Mouse (Mus musculus) spleen, adult 2 months (tissue): ENCODE data around the gene Dcst1. TPM values are rescaled to one million over a fixed set of nuclear protein-coding genes. Genes with fewer than 3 reads are reported as not detected.
A peak's percentile ranks its signal among the peaks of the same experiment; 100 is the strongest.

Experiments
- DNase-seq, 2 experiments: peaks; one replicate each; pipeline versions ENCODE4 v3.0.0 to v3.0.0-alpha.2; 2012 to 2021; ENCODE audit warnings: low spot score in 2 of 2, low read depth in 1 of 2
- H3K27ac ChIP-seq: fragments of 200-500 bp; 2 replicates; pipeline ENCODE4 v1.5.1; 2012; ENCODE audit warnings: low read length, inconsistent platforms; ENCODE audit not compliant: insufficient read depth
- H3K27me3 ChIP-seq: fragments of 200-500 bp; 2 replicates; pipeline ENCODE4 v1.6.1; 2012; ENCODE audit warnings: mild to moderate bottlenecking, moderate library complexity, low read length, inconsistent platforms; ENCODE audit not compliant: control insufficient read depth, insufficient read depth
- H3K36me3 ChIP-seq: fragments of 200-500 bp; 2 replicates; pipeline ENCODE4 v1.6.1; 2012; ENCODE audit warnings: mild to moderate bottlenecking, low read length, inconsistent platforms; ENCODE audit not compliant: control insufficient read depth, insufficient read depth
- H3K4me1 ChIP-seq: fragments of 200-500 bp; 2 replicates; pipeline ENCODE4 v1.6.1; 2011; ENCODE audit warnings: inconsistent platforms; ENCODE audit not compliant: control insufficient read depth, insufficient read depth, insufficient read length
- H3K4me3 ChIP-seq: fragments of 200-500 bp; 2 replicates; pipeline ENCODE4 v1.5.1; 2011; ENCODE audit warnings: mild to moderate bottlenecking, inconsistent platforms; ENCODE audit not compliant: insufficient read depth, insufficient read length; ENCODE audit errors: extremely low read depth
- CTCF ChIP-seq: fragments of 200-500 bp; IDR thresholded peaks from 2 replicates; pipeline ENCODE4 v1.5.1; 2011; ENCODE audit warnings: mild to moderate bottlenecking, inconsistent platforms; ENCODE audit not compliant: insufficient read depth, insufficient read length, insufficient replicate concordance; ENCODE audit errors: extremely low read depth
- POLR2A ChIP-seq: fragments of 200-500 bp; IDR thresholded peaks from 2 replicates; pipeline ENCODE4 v1.6.1; 2011; ENCODE audit warnings: low read depth, low read length, inconsistent platforms
- WGBS: fragments of 180-500 bp; shearing (Covaris S2); methylation state at CpG from one replicate; pipeline ENCODE4 v1.1.7; 2018; 5-methylcytosine and 5-hydroxymethylcytosine counted together
- polyA plus RNA-seq: library from polyadenylated mRNA; depleted of rRNA; stranded (reverse); fragments of >200 nt; gene quantifications from 2 replicates; pipeline ENCODE4 v1.2.3, GENCODE M21; 2012; rRNA removed

The Dcst1 gene
- polyA plus RNA-seq, result 0.29 and 0.42 TPM in 2 replicates

DNA sequence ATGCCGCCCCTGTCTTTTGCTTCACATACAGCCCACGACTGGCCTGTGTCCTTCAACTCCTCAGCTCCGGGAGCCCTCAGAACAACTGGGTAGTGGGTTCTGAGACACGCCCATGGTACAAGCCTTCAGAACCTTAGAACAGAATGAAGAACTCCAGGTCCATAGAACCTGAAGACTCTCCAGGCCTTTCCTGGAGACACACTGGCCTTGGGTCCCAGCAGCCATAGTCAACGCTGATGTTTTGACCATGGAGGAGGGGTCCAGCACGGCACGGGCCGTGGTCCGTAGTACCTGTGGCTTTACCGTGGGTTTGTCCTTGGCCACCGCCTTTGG lies at the start of gene Dcst1:
Dcst1 (minus strand) TSS at position 101 of the 333 bp plus-strand sequence.
- no peak for DNase-seq
- Histone ChIP-seq H3K4me1 (no peaks in the 10 kb centered on the region), H3K27me3 (no peaks in the 10 kb centered on the region), H3K36me3 (no peaks in the 10 kb centered on the region), H3K27ac (no peak within 1 kb of the TSS), H3K4me3 (no peak within 1 kb of the TSS)
- TF ChIP-seq POLR2A, result no peak
- no peak for TF ChIP-seq CTCF
- 90% methylated on average over 11 of the region's 11 CpGs for WGBS

DNA sequence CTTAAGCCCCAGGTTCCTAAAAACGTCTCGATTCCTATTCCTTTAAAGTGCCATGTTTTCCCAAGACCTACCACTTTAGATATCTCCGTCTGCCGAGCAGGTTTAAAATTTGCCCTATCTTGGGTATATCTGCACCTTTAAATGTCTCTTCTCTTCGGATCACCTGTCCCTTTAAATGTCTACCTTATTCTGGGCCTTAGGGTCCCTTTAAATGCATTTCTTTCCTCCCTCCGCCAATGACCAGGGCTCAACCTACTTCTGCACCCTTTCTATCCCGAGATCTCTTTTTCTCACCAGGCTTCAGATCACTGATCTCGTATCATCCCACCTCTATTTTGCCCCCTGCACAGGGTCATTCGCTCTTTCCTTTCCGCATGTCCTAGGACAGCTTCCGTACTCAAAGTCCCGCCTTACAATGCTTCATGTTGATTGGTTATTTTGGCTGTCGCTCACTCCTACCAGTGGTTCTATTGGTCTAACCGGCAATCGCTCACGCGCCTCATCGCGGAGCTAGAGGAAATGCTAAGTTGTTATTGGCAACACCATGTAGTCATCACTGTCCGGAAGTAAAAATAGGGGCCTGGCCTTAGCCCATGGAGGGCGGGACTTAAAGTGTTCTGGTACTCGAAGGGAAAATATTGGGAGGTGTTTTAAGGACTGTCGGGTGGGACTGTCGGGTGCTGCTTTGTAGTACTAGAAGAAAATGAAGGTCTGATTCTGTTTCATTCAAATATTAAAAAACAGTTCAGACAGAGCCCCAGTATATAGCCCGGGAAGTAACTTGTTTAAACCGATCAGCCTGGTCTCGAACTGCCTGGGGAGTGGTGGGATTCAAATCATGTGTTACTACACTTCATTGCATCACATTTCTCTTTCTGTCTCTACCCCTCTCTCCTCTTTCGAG lies 46.7 kb upstream of the Dcst1 start, which contains the start of gene Flad1:
Flad1 (minus strand) TSS at position 381 of the 904 bp plus-strand sequence.
- 4% methylated on average over 28 of the region's 28 CpGs for WGBS

DNA sequence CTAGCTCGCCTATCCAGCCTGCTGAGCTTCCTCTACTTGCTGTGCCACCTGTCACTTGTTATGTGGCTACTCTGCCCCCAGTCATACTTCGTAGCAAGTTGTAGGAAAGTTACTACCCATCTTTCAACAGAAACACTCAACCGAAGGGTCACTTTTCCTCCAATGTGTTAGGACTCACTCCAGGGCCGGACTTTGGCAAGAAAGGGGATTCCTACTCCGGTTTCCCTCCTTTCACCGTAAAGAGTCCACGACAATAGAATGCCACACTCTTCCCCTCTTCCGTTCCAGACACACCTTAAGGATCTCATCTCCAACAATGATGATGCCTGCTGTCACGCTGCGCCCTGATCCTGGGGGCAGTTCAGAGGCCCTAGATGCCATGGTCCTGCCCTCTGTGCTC lies 45.8 kb upstream of the Dcst1 start:
- no peak for TF ChIP-seq CTCF
- no peak for TF ChIP-seq POLR2A
- H3K27me3 ChIP-seq, result no peaks in the 10 kb centered on the region
- DNase-seq, result no peak
- H3K4me3 ChIP-seq, result no peak overlapping the region
- WGBS, result 82% methylated on average over 10 of the region's 10 CpGs
- H3K36me3 ChIP-seq, result peaks cover 10% of the 10 kb centered on the region
- H3K27ac ChIP-seq, result no peak overlapping the region
- peaks cover 5% of the 10 kb centered on the region for H3K4me1 ChIP-seq

More for the DNA sequence above, 46.7 kb upstream of the Dcst1 start, which contains the start of gene Flad1:
- H3K36me3 ChIP-seq, result peaks cover 10% of the 10 kb centered on the region
- H3K27me3 ChIP-seq, result no peaks in the 10 kb centered on the region
- TF ChIP-seq POLR2A (peak; percentile 46; the same call in 1 of the 2 replicates), CTCF (no peak)
- peaks cover 5% of the 10 kb centered on the region for H3K4me1 ChIP-seq
- H3K4me3 ChIP-seq, result peak within 1 kb of the TSS; percentile 61
- peak within 1 kb of the TSS; percentile 38; the same call in 1 of the 2 replicates for H3K27ac ChIP-seq
- peak; percentile 94 to 100 for DNase-seq

GRCm38 (mm10) chr3:89409701-89410100 lies 44.6 kb upstream of the Dcst1 start:
- WGBS, result 90% methylated on average over 3 of the region's 3 CpGs
- no peak for DNase-seq
- H3K4me1 ChIP-seq, result peaks cover 5% of the 10 kb centered on the region
- no peak overlapping the region for H3K27ac ChIP-seq
- TF ChIP-seq CTCF (no peak), POLR2A (no peak)
- H3K27me3 ChIP-seq, result no peaks in the 10 kb centered on the region
- peaks cover 18% of the 10 kb centered on the region for H3K36me3 ChIP-seq
- no peak overlapping the region for H3K4me3 ChIP-seq

DNA sequence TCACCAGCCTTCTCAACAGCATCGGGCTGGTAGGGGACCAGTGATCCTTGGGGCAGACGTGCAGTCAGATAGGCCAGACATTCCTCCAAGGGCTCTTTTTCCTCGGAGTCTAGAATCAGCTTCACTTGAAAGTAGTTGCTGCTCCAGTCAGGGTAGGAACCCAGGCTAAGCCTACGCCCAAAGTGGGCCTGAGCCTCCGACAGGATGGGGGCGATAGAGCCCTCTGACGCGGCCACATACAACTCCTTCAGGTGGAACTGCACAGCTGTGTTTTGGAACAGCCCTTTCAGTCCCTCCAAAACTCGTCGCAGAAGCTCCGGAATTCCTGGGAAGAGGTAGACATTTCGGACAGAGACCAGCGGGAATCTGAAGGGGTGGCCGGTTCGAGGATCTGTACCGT lies 43.4 kb upstream of the Dcst1 start:
- Histone ChIP-seq H3K27ac (no peak overlapping the region), H3K4me3 (no peak overlapping the region), H3K36me3 (peaks cover 24% of the 10 kb centered on the region), H3K4me1 (peaks cover 5% of the 10 kb centered on the region), H3K27me3 (no peaks in the 10 kb centered on the region)
- no peak for DNase-seq
- 93% methylated on average over 16 of the region's 16 CpGs for WGBS
- TF ChIP-seq POLR2A (no peak), CTCF (no peak)

- peaks cover 34% of the 10 kb centered on the region for H3K36me3 ChIP-seq
- 92% methylated on average over 6 of the region's 6 CpGs for whole genome bisulfite sequencing
- peaks cover 5% of the 10 kb centered on the region for H3K4me1 ChIP-seq
- TF ChIP-seq CTCF (no peak), POLR2A (no peak)
- H3K4me3 ChIP-seq, result no peak overlapping the region
- DNase-seq, result no peak
- no peak overlapping the region for H3K27ac ChIP-seq
- H3K27me3 ChIP-seq, result no peaks in the 10 kb centered on the region
These were observed 41.8 kb upstream of the Dcst1 start for GRCm38 (mm10) chr3:89406887-89407286.

- peaks cover 31% of the 10 kb centered on the region for H3K36me3 ChIP-seq
- 84% methylated on average over 5 of the region's 5 CpGs for WGBS
- TF ChIP-seq POLR2A (no peak), CTCF (no peak)
- H3K27me3 ChIP-seq, result no peaks in the 10 kb centered on the region
- DNase-seq, result no peak
- H3K4me1 ChIP-seq, result no peaks in the 10 kb centered on the region
- no peak within 1 kb of the TSS for H3K4me3 ChIP-seq
- no peak within 1 kb of the TSS for H3K27ac ChIP-seq
These were observed 37.6 kb upstream of the Dcst1 start, which contains the start of gene Lenep for GRCm38 (mm10) chr3:89402693-89403092. Gene Lenep (minus strand): TSS chr3:89402793.
